Mouse (Mus musculus) midbrain, embryonic 12.5 days (tissue): Measurements from ENCODE around the gene Acsl5. TPM values are rescaled to one million over a fixed set of nuclear protein-coding genes. Genes with fewer than 3 reads are reported as not detected.

Source experiments
- ATAC-seq: fragments of 200-750 bp; cut with Nextera tagmentation; 2 replicates; pipeline ENCODE4 v1.8.0; 2017; ENCODE audit warnings: low read depth, moderate TSS enrichment, moderate library complexity; ENCODE audit not compliant: low FRiP score
- H3K27ac ChIP-seq: fragments of 300-500 bp; sonication (generic); replicated peaks from 2 replicates; pipeline ENCODE4 v1.5.1; 2016; ENCODE audit warnings: mild to moderate bottlenecking
- H3K27me3 ChIP-seq: fragments of 300-500 bp; sonication (generic); 2 replicates; pipeline ENCODE4 v1.6.1; 2016; ENCODE audit warnings: mild to moderate bottlenecking
- H3K36me3 ChIP-seq: fragments of 300-500 bp; sonication (generic); 2 replicates; pipeline ENCODE4 v1.6.1; 2016
- H3K4me1 ChIP-seq: fragments of 300-500 bp; sonication (generic); 2 replicates; pipeline ENCODE4 v1.6.1; 2016
- H3K4me2 ChIP-seq: fragments of 300-500 bp; sonication (generic); replicated peaks from 2 replicates; pipeline ENCODE4 v1.6.1; 2016; ENCODE audit warnings: mild to moderate bottlenecking, moderate library complexity
- H3K4me3 ChIP-seq: fragments of 300-500 bp; sonication (generic); 2 replicates; pipeline ENCODE4 v1.5.1; 2016; ENCODE audit warnings: mild to moderate bottlenecking
- H3K9ac ChIP-seq: fragments of 300-500 bp; sonication (generic); replicated peaks from 2 replicates; pipeline ENCODE4 v1.6.1; 2016; ENCODE audit warnings: mild to moderate bottlenecking, moderate library complexity
- H3K9me3 ChIP-seq: fragments of 300-500 bp; sonication (generic); 2 replicates; pipeline ENCODE4 v1.6.1; 2016; ENCODE audit warnings: mild to moderate bottlenecking
- WGBS: fragments of 180-500 bp; shearing (Covaris S2); methylation state at CpG from one replicate; pipeline ENCODE4 v1.1.7; 2016; 5-methylcytosine and 5-hydroxymethylcytosine counted together
- polyA plus RNA-seq: library from polyadenylated mRNA; unstranded; fragments of >200 nt; fragmentation: Nextera tagmentation; extraction: Ambion mirVana; gene quantifications from 2 replicates; pipeline ENCODE4 v1.2.1, GENCODE M21; 2016

Acsl5 gene
- polyA plus RNA-seq, 1 experiment from 2014 or later, result 13.9 TPM

DNA sequence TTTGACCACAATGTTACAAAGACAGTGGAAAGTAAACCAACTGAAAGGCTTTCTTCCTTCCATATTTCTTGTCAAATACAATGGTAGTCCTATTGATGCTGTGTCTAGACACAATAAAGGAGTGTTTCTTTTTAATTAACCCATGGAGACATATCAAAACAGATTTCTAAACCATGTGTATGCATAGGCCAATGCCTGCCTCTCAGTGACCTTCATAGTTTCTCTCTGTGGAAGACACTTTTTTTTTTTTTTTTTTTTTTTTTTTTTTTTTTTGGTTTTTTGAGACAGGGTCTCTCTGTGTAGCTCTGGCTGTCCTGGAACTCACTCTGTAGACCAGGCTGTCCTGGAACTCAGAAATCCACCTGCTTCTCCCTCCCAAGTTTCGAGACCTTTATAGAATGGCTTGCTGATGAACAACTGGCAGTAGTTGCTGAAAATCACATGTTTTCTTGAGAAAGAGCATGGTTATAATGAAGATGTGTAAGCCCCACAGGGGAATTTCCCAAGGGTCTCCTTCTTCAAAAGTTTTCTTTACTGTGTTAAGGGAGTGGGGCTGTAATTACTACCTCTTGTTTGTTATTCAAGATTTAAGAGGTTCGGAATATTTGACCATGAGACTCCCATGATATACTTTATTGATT, 40.6 kb downstream of the Acsl5 start:
- Histone ChIP-seq H3K4me1 (peaks cover 7% of the 10 kb centered on the region), H3K4me3 (no peak overlapping the region), H3K4me2 (no peak overlapping the region), H3K9ac (no peak overlapping the region), H3K27ac (no peak overlapping the region), H3K36me3 (peaks cover 31% of the 10 kb centered on the region), H3K27me3 (no peaks in the 10 kb centered on the region), H3K9me3 (no peaks in the 10 kb centered on the region)
- ATAC-seq, result no peak
- WGBS, result 89% methylated on average over 2 of the region's 2 CpGs

DNA sequence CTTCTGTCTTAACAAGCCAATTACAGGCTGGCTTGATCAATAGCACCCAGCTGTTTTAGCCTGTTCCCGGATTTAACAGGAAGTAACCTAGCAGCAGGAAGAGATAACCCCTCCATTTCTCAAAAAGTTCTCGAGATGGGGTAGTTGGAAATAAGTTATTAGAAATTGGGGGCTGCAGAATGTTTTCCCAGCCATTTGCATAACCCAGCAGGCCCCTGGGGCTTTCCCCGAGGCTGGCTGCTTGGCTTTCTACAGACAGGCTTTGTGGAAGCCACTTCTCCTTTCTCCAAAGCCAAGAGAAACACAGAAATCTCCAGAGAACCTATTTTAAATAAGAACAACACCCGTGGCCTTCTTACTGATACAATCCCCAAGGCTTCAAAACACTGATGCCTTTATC, 41.4 kb downstream of the Acsl5 start:
- no peak for ATAC-seq
- Histone ChIP-seq H3K9ac (no peak overlapping the region), H3K27ac (no peak overlapping the region), H3K4me2 (no peak overlapping the region), H3K4me3 (no peak overlapping the region), H3K4me1 (peaks cover 7% of the 10 kb centered on the region), H3K36me3 (peaks cover 36% of the 10 kb centered on the region), H3K27me3 (no peaks in the 10 kb centered on the region), H3K9me3 (no peaks in the 10 kb centered on the region)
- WGBS, result 23% methylated on average over 4 of the region's 4 CpGs

DNA sequence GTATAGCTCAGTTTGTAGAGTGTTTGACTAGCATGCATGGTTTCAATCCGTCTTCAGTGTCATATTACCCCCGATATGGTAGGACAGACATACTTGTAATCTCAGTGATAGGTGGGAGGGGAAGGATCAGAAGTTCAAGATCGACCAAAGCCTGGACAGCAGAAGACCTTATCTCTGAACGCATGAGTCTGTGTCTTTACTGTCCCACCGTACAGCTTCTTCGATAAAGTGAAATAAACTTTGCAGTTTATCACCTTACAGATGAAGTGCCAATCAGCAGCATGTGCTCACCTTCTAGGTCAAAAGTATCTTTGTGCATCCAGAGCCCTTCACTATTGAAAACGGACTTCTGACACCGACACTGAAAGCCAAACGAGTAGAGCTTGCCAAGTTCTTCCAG, 43.3 kb downstream of the Acsl5 start:
- no peak for ATAC-seq
- H3K4me3 ChIP-seq, result no peak overlapping the region
- no peak overlapping the region for H3K9ac ChIP-seq
- no peaks in the 10 kb centered on the region for H3K27me3 ChIP-seq
- H3K4me2 ChIP-seq, result no peak overlapping the region
- H3K27ac ChIP-seq, result no peak overlapping the region
- H3K4me1 ChIP-seq, result peaks cover 7% of the 10 kb centered on the region
- 94% methylated on average over 9 of the region's 9 CpGs for WGBS
- peaks cover 45% of the 10 kb centered on the region for H3K36me3 ChIP-seq
- no peaks in the 10 kb centered on the region for H3K9me3 ChIP-seq

DNA sequence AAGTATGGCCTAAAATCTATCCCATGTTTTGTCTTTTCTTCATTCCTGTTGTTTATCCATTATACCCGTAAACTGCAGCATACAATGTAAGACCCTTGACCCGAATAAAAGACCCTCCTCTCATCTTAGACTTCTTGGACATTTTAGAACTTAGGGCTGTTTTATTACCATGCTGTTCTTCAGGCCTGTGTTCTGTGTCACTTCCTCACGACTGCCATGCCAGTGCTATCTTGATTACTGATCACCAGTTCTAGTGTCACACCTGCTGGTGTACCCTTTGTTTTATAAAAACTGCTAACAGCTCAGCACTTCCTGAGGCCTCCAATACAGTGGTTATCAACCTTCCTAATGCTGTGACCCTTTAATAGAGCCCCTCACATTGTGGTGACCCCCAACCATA, 43.8 kb downstream of the Acsl5 start:
- no peaks in the 10 kb centered on the region for H3K27me3 ChIP-seq
- no peak overlapping the region for H3K4me2 ChIP-seq
- 91% methylated on average over 3 of the region's 3 CpGs for WGBS
- H3K9me3 ChIP-seq, result no peaks in the 10 kb centered on the region
- no peak overlapping the region for H3K9ac ChIP-seq
- no peak overlapping the region for H3K27ac ChIP-seq
- H3K4me1 ChIP-seq, result peaks cover 7% of the 10 kb centered on the region
- H3K4me3 ChIP-seq, result no peak overlapping the region
- no peak for ATAC-seq
- H3K36me3 ChIP-seq, result peaks cover 49% of the 10 kb centered on the region

DNA sequence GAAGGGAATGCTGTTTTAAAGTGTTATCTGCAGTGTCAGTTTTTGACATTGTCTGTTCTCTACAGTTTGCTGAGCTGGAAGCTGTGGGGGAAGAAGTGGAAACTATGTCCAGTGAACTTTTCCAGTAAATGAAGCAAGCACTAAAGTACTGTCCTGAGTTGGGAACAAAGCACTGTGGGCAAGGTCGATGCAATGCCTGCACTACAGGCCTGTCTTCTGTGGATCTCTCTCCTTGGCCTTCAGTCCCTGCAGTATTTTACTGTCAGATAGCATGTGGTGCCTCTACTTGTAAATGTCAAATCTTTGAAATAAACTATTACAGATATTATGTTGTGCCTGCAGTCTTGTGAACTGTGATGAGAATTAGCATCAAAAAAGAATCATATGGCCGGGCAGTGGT, 44.6 kb downstream of the Acsl5 start:
- no peak for ATAC-seq
- Histone ChIP-seq H3K36me3 (peaks cover 56% of the 10 kb centered on the region), H3K4me1 (peaks cover 7% of the 10 kb centered on the region), H3K27ac (no peak overlapping the region), H3K9me3 (no peaks in the 10 kb centered on the region), H3K4me2 (no peak overlapping the region), H3K4me3 (no peak overlapping the region), H3K9ac (no peak overlapping the region), H3K27me3 (no peaks in the 10 kb centered on the region)
- 95% methylated on average over 2 of the region's 2 CpGs for WGBS

DNA sequence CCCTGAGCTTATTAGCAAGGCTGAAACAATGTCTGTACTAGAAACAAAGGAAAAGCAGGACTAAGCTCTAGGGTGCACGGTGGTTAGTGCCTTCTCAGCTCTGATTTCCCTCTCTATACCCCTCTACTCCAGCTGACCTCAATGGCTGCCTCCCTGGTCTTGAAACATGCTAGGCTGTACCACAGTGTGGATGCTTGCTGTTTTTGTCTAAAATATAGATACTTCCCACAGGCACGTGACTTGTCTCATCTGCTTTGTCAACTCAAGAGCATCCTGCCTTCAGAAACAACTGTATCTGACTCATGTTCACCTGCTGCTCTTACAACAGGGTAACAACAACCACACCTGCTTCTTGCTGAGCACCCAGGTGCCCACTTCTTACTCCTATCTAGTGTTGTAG, 45.8 kb downstream of the Acsl5 start:
- Histone ChIP-seq H3K27me3 (no peaks in the 10 kb centered on the region), H3K9ac (no peak overlapping the region), H3K4me3 (no peak overlapping the region), H3K9me3 (no peaks in the 10 kb centered on the region), H3K27ac (no peak overlapping the region), H3K4me2 (no peak overlapping the region), H3K4me1 (peaks cover 7% of the 10 kb centered on the region), H3K36me3 (peaks cover 66% of the 10 kb centered on the region)
- no peak for ATAC-seq
- 89% methylated on average over 2 of the region's 2 CpGs for WGBS

DNA sequence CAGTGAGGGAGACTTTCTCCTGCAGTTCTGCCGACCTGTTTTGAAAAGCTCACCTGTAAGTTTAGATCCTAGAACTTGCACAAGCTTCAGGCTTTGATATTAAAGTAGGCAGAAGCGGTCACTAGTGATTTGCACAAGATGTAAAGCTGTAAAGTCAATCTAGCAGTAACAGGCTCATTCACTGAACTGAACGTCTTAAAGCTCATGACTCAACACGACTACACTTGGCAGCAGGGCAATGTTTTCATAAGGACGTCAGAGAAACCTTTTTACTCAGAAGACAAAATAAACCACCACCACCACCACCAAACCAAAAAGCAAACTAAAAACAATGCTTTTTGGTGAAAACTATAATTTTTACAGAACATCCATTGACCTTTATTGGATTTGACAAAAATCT, 46.2 kb downstream of the Acsl5 start:
- no peak overlapping the region for H3K9ac ChIP-seq
- peaks cover 71% of the 10 kb centered on the region for H3K36me3 ChIP-seq
- H3K4me1 ChIP-seq, result peaks cover 7% of the 10 kb centered on the region
- H3K27me3 ChIP-seq, result no peaks in the 10 kb centered on the region
- H3K4me3 ChIP-seq, result no peak overlapping the region
- no peak for ATAC-seq
- H3K27ac ChIP-seq, result no peak overlapping the region
- 82% methylated on average over 5 of the region's 5 CpGs for WGBS
- H3K4me2 ChIP-seq, result no peak overlapping the region
- no peaks in the 10 kb centered on the region for H3K9me3 ChIP-seq

DNA sequence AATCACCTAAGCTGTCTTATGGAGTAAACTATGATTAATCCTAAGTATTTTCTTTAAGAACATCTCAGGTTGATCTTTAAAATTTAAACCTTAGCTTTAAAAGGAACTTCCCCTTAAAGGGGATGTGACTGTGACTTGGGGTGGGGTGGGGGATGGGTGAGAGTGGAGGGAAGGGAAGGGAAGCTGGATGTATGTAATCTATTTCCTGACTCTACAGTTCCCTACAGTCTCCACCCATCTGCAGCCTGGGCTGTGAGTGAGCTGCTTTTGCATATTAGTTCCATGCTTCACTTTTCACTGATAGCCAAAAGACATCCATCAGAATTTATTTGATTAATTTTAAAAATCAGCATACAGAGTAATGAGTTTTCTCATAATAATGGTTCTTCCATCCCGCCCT, 47.6 kb downstream of the Acsl5 start:
- Histone ChIP-seq H3K36me3 (peaks cover 81% of the 10 kb centered on the region), H3K9ac (no peak overlapping the region), H3K4me1 (no peaks in the 10 kb centered on the region), H3K27ac (no peak overlapping the region), H3K9me3 (no peaks in the 10 kb centered on the region), H3K27me3 (no peaks in the 10 kb centered on the region), H3K4me2 (no peak overlapping the region), H3K4me3 (no peak overlapping the region)
- WGBS, result 88% methylated on average over 1 of the region's 1 CpGs
- no peak for ATAC-seq

DNA sequence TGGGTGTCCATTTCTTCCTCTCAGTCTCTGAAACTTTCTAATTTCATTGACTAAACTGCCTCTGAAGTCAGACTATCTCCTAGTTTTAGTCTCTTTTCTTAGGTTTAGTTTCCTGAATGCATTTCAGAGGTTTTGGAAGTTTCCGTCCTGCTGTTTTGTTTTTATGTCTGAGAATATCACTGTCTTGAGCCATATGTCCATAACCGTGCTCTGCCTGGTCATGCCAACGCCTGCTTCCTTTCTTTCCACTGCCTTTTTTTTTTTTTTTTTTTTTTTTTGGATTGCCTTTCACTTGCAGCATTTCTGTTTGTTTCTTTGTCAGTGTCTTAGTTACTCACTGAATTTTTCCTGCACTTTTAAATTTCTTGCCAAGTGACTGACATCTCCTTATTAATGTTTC, 48.8 kb downstream of the Acsl5 start:
- Histone ChIP-seq H3K4me2 (no peak overlapping the region), H3K9ac (no peak overlapping the region), H3K4me1 (no peaks in the 10 kb centered on the region), H3K27ac (no peak overlapping the region), H3K27me3 (no peaks in the 10 kb centered on the region), H3K36me3 (peaks cover 73% of the 10 kb centered on the region), H3K4me3 (no peak overlapping the region), H3K9me3 (no peaks in the 10 kb centered on the region)
- WGBS, result 83% methylated on average over 3 of the region's 3 CpGs
- ATAC-seq, result no peak

DNA sequence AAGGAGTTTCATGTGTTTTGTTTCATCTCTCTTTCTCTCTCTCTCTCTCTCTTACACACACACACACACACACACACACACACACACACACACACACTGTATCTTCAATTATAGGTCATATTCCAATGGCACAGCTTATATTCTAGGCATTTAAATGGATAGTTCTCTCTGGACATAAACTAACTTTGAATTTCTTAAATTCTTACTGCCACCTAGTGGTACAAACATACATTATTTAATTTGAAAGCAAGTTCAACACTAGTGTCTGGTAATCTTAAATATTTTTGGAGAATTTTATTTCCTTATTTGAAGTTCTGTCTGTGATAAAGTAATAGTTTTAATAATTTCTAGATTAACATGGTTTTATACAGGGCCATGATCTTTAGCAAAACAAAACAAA, 53.3 kb downstream of the Acsl5 start:
- Histone ChIP-seq H3K27me3 (no peaks in the 10 kb centered on the region), H3K36me3 (peaks cover 54% of the 10 kb centered on the region), H3K27ac (no peak overlapping the region), H3K4me1 (no peaks in the 10 kb centered on the region), H3K4me2 (no peak overlapping the region), H3K9ac (no peak overlapping the region), H3K4me3 (no peak overlapping the region), H3K9me3 (no peaks in the 10 kb centered on the region)
- ATAC-seq, result no peak

DNA sequence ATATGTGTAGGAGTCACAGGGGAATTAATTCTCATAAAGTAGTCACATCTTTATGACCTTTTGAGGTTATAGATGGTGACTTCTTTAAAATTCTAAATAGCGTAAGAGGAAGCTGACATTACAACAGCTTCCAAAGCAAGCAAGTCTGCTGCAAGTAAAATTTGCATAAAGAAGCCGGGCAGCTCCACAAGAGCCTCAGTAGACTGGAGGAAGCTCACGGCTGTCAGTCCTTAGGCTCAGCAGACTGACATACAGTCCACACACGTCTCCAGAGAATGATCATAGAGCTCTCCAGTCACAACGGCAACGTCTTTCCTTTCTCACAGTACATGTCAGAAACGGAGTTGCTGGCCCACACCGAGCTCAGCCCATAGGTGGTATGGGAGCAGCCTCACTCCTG, 60.1 kb downstream of the Acsl5 start:
- no peak for ATAC-seq
- no peaks in the 10 kb centered on the region for H3K9me3 ChIP-seq
- no peak overlapping the region for H3K9ac ChIP-seq
- peaks cover 38% of the 10 kb centered on the region for H3K36me3 ChIP-seq
- 91% methylated on average over 8 of the region's 8 CpGs for WGBS
- no peak overlapping the region for H3K4me3 ChIP-seq
- H3K27me3 ChIP-seq, result no peaks in the 10 kb centered on the region
- H3K27ac ChIP-seq, result no peak overlapping the region
- H3K4me2 ChIP-seq, result no peak overlapping the region
- H3K4me1 ChIP-seq, result peaks cover 23% of the 10 kb centered on the region

DNA sequence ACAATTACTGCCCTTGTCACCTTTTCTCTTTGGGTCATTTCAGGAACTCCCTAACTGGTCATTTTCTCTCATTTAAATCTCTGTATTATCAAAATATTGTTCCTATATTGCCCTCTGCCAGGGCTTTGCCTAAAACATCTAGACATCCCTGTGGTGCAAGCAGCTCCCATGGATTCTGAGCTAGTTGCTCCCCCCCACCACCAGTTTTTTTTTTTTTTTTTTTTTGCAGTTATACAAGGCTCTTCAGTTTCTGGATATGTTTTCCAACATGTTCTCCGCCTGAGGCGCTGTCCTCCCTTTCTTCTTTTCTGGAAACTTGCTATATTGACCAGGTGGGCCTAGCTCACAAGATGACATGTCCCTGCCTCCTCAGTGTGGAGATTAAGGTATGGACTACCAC, 61.9 kb downstream of the Acsl5 start:
- H3K36me3 ChIP-seq, result peaks cover 25% of the 10 kb centered on the region
- no peak overlapping the region for H3K4me2 ChIP-seq
- H3K27me3 ChIP-seq, result no peaks in the 10 kb centered on the region
- H3K27ac ChIP-seq, result no peak overlapping the region
- ATAC-seq, result no peak
- no peak overlapping the region for H3K4me3 ChIP-seq
- peaks cover 32% of the 10 kb centered on the region for H3K4me1 ChIP-seq
- H3K9me3 ChIP-seq, result no peaks in the 10 kb centered on the region
- WGBS, result 93% methylated on average over 2 of the region's 2 CpGs
- H3K9ac ChIP-seq, result no peak overlapping the region

DNA sequence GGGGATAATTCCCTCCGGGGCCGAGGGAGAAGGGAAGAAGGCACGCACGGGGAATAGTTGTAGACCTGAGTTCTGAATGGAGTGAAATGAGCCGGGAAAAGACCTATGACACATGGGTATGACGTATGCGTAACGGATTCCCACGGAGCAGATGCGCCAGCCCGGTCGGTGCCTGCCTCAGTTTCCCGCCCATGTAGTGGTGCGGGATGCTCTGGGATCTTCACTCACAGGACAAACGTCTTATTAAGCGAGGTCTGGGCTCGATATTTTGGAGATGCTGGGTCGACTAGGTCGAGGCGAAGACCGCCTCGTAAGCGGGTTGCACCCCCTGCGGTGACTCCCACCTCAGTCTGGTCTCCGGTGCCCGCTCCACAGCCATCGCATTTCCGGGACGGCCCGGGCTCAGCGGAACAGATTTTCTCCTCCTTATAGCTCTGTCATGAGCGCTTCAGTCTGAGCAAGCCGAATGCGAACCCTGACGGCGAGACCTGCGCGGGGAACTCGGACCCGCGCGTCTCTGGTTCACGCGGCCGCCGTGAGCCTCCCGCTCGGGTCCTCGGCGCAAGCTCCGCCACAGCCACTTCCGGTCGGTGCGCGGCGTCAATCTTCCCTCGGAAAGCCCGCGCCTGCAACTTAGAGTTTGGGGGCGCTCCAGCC, 63.8 kb downstream of the Acsl5 start, which contains the start of gene Zdhhc6:
Gene Zdhhc6, minus strand, starts transcription at position 581 of the 657 bp plus-strand sequence.
- H3K9ac ChIP-seq, result peak within 1 kb of the TSS; percentile 79
- H3K4me3 ChIP-seq, result peak within 1 kb of the TSS; percentile 83
- H3K27me3 ChIP-seq, result no peaks in the 10 kb centered on the region
- H3K9me3 ChIP-seq, result no peaks in the 10 kb centered on the region
- H3K4me1 ChIP-seq, result peaks cover 32% of the 10 kb centered on the region
- H3K27ac ChIP-seq, result peak within 1 kb of the TSS; percentile 84
- peak within 1 kb of the TSS; percentile 92 for H3K4me2 ChIP-seq
- H3K36me3 ChIP-seq, result peaks cover 15% of the 10 kb centered on the region
- under 1% methylated on average over 59 of the region's 60 CpGs for WGBS
- peak; percentile 78 for ATAC-seq
